Mouse (Mus musculus) heart, adult 11 months (tissue): ENCODE results near the gene Hoxc9.

Experiments used
- DNase-seq: peaks from one replicate; pipeline ENCODE4 v3.0.0; 2022

Hoxc9 gene

GRCm38 (mm10) chr15:102978615-102979515 is 2.6 kb downstream of the Hoxc9 start:
- DNase-seq: no peak

GRCm38 (mm10) chr15:102979936-102980335 is 3.7 kb downstream of the Hoxc9 start:
- DNase-seq: no peak

GRCm38 (mm10) chr15:102980352-102980751 is 4.1 kb downstream of the Hoxc9 start:
- DNase-seq: no peak

GRCm38 (mm10) chr15:102980912-102981311 is 4.7 kb downstream of the Hoxc9 start:
- DNase-seq: no peak

GRCm38 (mm10) chr15:102981379-102982288 is 5.4 kb downstream of the Hoxc9 start:
- peak; percentile 90 for DNase-seq

DNA sequence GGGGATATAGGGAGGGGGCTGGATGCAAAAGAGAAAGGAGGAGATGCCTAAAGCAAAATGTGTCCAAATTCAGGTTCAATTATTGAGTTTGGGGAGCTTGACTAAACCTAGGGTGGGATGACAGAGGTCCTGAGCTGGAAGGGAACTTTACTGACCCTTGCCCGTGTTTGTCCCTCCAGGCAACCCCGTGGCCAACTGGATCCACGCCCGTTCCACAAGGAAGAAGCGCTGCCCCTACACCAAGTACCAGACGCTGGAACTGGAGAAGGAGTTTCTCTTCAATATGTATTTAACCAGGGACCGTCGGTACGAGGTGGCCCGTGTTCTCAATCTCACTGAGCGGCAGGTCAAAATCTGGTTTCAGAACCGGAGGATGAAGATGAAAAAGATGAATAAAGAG is 7.5 kb downstream of the Hoxc9 start:
- no peak for DNase-seq

- DNase-seq: no peak
These were observed 8.3 kb downstream of the Hoxc9 start for GRCm38 (mm10) chr15:102984521-102984920.

GRCm38 (mm10) chr15:102984925-102985324 is 8.7 kb downstream of the Hoxc9 start:
- DNase-seq: no peak

GRCm38 (mm10) chr15:102987124-102987833 is 11.0 kb downstream of the Hoxc9 start:
- peak; percentile 97 for DNase-seq

DNA sequence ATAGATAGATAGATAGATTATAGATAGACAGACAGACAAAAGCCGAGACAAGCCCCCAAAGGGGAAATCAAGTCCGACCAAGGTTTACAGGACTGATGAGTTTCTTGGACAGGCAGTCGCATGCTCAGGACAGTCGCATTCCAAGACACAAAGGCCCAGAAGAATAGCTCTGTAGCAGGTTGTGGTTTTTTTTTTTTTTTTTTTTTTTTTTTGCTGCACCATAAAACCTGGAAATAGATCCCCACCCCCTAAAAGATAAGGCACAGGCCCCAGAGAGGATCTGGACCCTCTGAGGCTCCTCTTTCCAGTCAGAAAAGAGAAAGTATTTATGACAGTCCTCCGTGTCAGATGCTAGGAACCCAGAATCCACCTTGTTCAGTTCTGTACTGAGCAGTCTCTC is 11.8 kb downstream of the Hoxc9 start:
- no peak for DNase-seq

DNA sequence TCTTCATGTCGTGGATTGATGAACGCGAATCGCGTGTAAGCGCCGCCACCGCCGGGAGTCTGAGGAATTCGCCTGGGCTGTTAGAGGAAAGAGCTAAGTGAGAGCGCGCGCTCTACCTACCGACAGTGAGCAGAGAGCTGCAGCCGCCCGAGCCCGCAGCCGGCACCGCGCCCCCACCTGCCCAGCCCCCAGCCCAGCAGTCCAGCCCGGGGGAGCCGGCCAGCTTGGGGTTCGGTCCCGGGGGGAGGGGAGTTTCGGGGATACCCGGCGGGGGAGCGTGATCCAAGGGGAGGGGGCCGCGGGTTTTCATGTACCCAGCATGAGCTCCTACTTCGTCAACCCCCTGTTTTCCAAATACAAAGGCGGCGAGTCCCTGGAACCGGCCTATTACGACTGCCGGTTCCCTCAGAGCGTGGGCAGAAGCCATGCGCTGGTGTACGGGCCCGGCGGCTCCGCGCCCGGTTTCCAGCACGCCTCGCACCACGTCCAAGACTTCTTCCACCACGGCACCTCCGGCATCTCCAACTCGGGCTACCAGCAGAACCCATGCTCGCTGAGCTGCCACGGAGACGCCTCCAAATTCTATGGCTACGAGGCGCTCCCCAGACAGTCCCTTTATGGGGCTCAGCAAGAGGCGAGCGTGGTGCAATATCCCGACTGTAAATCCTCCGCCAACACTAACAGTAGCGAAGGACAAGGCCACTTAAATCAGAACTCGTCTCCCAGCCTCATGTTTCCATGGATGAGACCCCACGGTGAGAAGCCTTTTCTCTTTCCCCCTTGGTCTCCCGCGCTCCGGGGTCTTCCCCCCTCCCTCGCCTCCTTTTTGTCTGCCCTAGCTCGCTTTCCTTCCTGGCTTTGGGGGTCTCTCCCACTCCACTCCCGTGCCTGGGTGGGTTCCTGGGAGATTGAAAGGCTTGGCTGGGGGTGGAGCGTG is 14.5 kb downstream of the Hoxc9 start, which contains the start of gene Hoxc8:
Gene Hoxc8, plus strand, starts transcription at position 147 of the 937 bp plus-strand sequence.
- DNase-seq: peak; percentile 87

GRCm38 (mm10) chr15:102991782-102992181 is 15.5 kb downstream of the Hoxc9 start:
- DNase-seq: no peak

- peak; percentile 88 for DNase-seq
These were observed 16.0 kb downstream of the Hoxc9 start for GRCm38 (mm10) chr15:102992206-102992605.

DNA sequence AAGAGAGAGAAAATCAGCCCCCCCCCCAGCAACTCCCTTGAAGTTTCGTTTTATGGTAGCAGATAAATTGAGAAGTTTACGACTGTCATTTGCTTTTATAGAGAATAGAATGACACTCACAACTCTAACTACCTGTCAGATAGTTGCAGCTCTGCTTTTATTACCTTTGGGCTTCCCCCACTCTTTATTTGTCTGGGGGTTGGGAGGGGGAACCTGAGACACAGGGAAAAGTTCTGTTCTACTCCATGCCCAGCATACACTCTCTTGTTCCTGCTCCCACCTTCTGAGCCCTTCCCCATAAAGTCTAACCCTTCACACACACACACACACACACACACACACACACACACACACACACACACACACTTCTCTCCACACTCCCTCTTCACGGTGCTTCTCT is 16.6 kb downstream of the Hoxc9 start:
- DNase-seq: no peak

- DNase-seq: no peak
These were observed 20.3 kb downstream of the Hoxc9 start for GRCm38 (mm10) chr15:102996548-102996947.

DNA sequence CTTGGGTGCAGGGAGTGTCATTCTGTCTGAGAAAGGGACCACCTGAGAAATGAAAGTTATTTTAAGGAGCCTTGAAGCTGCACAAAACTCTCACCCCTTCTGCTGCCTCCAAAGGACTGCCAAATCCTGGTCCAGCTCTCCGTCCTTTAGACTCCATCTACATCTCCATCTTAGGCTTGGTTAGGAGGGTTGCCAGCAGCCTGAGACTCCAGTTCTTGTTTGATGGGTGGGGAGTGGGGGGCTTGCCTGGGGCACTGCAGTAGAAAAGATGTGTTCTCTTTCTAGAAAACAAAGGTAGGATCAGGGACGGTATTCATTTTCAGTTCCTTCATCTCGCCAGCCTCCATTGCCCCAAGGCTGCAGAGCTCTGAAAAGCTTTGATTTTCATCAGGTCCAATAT is 21.2 kb downstream of the Hoxc9 start:
- no peak for DNase-seq

GRCm38 (mm10) chr15:102997939-102998355 is 21.7 kb downstream of the Hoxc9 start, which contains the start of gene Hoxc6:
Gene Hoxc6 (plus strand): TSS chr15:102998257.
- no peak for DNase-seq

GRCm38 (mm10) chr15:102998608-102999182 is 22.5 kb downstream of the Hoxc9 start:
- DNase-seq: no peak

DNA sequence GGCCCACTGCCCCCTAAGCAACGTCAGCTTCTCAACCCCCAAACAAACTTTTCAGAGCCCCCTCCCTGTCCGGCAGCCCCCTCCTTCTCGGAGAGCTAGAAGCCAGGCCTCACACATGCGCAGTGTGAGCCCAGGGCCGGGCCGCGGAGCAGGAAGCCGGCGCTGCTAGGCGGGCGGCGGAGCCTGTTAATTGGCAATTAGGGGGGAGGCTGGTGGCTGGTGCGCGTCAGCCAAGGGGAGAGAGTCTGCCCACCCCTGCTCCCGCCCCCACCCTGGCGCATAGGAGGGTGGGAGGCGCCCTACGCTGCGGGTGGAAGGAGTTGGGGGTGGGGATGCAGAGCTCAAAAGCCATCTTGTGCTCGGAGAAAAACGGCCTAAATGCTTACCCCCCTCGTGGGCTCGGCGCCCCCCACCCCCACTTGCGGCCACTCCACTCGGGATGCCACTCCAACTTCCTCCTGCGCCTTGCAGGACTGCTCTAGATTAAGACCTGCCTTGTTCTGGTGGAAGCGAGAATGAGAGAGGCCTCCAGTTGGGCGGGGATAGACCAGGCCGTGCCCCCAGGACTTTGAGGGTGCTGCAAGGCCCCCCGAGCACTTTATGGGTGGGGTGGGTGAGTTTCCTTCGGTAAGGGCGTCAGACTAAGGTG is 23.1 kb downstream of the Hoxc9 start:
- peak; percentile 98 for DNase-seq

GRCm38 (mm10) chr15:102999955-103000354 is 23.7 kb downstream of the Hoxc9 start:
- DNase-seq: peak; percentile 87

GRCm38 (mm10) chr15:103000501-103000901 is 24.3 kb downstream of the Hoxc9 start:
- DNase-seq: peak; percentile 92
